Mouse (Mus musculus): ENCODE measurements at regions not wholly inside any gene's neighbourhood (a gene's known extent, or its start where the extent isn't known, plus 50 kb on each side); places are given as distances from the start of the nearest gene placed in this dataset.

DNA sequence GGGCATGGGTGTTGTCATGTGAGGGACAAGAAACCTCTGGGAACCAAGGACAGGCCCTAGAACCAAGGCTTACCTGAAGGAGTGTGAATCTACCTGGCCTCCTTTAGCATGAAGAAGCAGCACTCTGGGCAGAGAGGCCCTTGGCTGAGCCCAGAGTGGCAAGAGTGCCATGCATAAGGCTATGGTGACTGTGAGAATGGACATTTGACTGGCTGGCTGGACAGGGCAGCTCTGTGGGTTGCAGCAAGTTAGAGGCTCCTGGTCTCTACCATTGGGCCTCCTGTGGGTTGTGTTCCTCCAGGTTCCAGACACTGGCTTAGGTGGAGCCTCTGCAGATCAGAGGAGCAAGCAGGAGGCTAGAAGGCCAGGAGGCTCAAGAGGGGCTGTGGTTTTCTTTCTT lies 78.9 kb downstream of the 1700001O22Rik start:
- peaks cover 64% of the 10 kb centered on the region for H3K4me1 ChIP-seq
- no peaks in the 10 kb centered on the region for H3K27me3 ChIP-seq
- H3K4me3 ChIP-seq (replicated peaks) = no peak overlapping the region
- no peak for ATAC-seq (ENCODE audit: insufficient number of reproducible peaks, low FRiP score, low TSS enrichment, low read depth)
- H3K27ac ChIP-seq (replicated peaks) = no peak overlapping the region
- H3K9ac ChIP-seq = no peak overlapping the region
- no peaks in the 10 kb centered on the region for H3K36me3 ChIP-seq
- H3K9me3 ChIP-seq (replicated peaks) = no peaks in the 10 kb centered on the region
- no peak overlapping the region for H3K4me2 ChIP-seq (replicated peaks)

DNA sequence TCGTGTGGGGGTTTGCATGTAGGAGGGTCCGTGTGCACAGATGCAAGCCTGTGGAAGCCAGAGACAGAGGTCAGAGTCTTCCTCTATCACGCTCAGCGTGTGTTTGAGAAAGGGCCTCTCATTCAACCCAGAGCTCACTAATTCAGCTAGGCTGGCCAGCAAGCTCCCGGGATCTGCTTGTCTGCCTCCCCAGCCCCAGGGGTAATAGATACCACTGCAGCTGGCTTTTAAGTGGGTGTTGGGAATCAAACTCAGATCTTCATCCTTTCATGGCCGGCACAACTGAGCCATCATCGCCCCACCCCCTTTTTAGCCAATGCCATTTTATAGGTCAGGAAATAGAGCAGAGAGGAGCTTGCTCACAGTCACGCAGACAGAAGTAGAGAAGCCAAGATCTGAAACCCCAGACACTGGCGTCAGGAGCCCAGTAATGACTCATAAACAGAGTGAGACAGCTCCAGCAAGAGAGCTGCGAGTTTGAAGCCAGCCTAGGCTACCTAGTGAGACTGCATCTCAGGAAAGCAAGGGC lies 80.3 kb downstream of the 1700001O22Rik start:
- Histone ChIP-seq H3K27ac (replicated peaks) (peak overlapping the region; percentile 99), H3K36me3 (no peaks in the 10 kb centered on the region), H3K4me2 (replicated peaks) (no peak overlapping the region), H3K27me3 (no peaks in the 10 kb centered on the region), H3K4me1 (peaks cover 74% of the 10 kb centered on the region), H3K9me3 (replicated peaks) (no peaks in the 10 kb centered on the region), H3K9ac (no peak overlapping the region), H3K4me3 (replicated peaks) (no peak overlapping the region)
- WGBS = 16% methylated on average over 10 of the region's 10 CpGs
- ATAC-seq (ENCODE audit: insufficient number of reproducible peaks, low FRiP score, low TSS enrichment, low read depth) = no peak

DNA sequence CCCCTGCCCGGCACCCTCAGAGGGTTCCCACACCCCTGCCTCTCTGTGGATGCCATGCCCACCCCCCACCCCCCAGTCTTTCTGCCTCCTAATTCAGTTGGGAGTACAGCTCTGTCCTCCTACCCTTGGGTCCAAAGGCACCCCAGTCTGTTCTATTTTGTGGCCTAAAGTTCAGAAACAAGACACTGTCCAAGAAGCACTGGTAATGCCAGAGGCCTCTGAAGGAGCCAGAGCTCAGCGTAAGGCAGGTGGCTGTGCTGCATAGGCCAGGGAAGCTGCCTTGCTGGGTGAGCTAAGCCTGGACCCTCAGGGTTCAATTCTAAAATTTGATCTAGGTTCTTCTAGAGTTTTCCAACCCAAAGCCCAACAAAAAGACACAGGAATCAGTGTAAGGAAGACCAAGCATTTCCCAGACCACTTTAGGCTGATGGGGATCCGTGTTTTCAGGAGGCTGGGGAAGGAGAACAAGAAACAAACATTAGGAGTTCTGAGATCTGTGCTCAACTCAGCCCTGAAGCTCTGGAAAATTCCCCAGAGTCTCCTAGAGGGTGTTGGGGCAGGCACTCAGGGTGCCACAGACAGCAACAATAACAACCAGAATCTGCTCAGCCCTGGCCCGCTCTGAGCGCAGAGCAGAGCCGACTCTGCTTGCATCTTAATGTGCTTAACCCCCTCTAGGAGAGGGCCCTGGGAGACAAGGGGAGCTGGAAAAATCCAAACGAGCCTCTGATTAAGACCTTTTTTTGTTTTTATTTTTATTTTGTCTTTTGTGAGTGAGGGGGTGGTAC lies 81.0 kb downstream of the 1700001O22Rik start:
- no peak for ATAC-seq (ENCODE audit: insufficient number of reproducible peaks, low FRiP score, low TSS enrichment, low read depth)
- no peaks in the 10 kb centered on the region for H3K27me3 ChIP-seq
- 0 out of 2 replicates have a peak overlapping the region, but pooled peaks have one; percentile 8 for H3K4me2 ChIP-seq (replicated peaks)
- H3K9ac ChIP-seq = no peak overlapping the region
- 23% methylated on average over 7 of the region's 7 CpGs for WGBS
- no peaks in the 10 kb centered on the region for H3K36me3 ChIP-seq
- H3K4me1 ChIP-seq = peaks cover 81% of the 10 kb centered on the region
- H3K4me3 ChIP-seq (replicated peaks) = no peak overlapping the region
- H3K27ac ChIP-seq (replicated peaks) = peak overlapping the region; percentile 99
- H3K9me3 ChIP-seq (replicated peaks) = no peaks in the 10 kb centered on the region

DNA sequence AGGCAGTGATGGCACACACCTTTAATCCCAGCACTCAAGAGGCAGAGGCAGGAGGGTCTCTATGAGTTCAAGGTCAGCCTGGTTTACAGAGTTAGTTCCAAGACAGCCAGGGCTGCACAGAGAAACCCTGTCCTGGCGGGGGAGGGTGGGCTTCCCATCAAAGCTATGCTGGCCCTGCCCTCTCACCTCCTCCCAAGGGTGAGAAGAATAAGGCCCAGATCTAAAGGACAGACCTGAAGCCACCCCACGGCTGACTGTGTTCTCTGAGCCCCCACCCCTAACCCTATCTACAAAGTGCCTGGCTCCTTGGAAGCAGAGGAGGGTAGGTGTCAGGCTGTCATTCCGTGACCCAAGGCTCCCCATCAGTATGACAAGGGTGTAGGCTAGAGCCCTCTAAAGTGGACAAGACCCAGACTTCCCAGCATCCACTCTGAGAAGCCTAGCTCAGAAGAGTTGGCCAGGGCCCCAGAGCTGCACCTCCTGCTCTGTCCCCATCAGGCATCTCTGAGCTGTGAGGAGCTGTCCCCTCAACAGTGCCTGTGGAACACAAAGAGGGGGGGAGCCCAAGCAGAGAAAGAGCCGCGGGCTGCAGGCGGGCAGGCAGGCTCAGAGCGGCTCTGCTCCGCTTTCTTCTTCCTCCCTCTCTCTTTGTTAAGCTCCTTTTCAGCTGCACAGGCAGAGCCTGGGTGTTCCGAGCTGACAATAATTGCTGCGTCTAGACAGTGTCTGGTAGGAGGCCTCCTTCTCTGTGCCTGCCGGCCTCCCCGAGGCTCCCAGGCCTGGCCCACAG lies 81.8 kb downstream of the 1700001O22Rik start:
- 0 out of 2 replicates have a peak overlapping the region, but pooled peaks have one; percentile 8 for H3K4me2 ChIP-seq (replicated peaks)
- H3K4me3 ChIP-seq (replicated peaks) = no peak overlapping the region
- WGBS = 13% methylated on average over 12 of the region's 12 CpGs

DNA sequence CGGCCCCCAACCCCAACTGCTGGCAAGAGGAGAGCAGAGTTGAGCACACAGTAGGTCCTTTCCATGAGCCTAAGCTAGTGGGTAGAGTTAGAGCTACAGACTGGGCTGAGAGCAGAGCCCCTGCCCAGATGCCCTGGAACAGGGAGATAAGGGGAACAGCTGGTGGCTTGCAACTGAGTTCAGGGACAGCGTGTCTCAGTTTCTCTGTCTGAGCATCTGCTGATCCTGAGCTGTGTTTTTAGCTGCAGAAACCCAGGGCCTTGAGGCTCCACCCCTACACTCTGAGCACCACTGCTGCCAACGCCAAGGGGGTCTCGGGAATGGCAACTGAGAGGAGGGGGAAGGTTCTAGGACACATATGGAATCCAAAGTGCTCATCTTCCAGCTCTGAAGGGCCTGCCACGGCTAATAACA lies 82.4 kb downstream of the 1700001O22Rik start:
- WGBS = 49% methylated on average over 5 of the region's 5 CpGs
- H3K4me1 ChIP-seq = peaks cover 93% of the 10 kb centered on the region
- no peak overlapping the region for H3K4me3 ChIP-seq (replicated peaks)
- peak overlapping the region; percentile 99 for H3K27ac ChIP-seq (replicated peaks)
- no peak overlapping the region for H3K4me2 ChIP-seq (replicated peaks)
- H3K9me3 ChIP-seq (replicated peaks) = no peaks in the 10 kb centered on the region
- no peaks in the 10 kb centered on the region for H3K36me3 ChIP-seq
- no peaks in the 10 kb centered on the region for H3K27me3 ChIP-seq
- no peak for ATAC-seq (ENCODE audit: insufficient number of reproducible peaks, low FRiP score, low TSS enrichment, low read depth)
- no peak overlapping the region for H3K9ac ChIP-seq

More for the DNA sequence above, 81.8 kb downstream of the 1700001O22Rik start:
- H3K36me3 ChIP-seq = no peaks in the 10 kb centered on the region
- H3K27ac ChIP-seq (replicated peaks) = peak overlapping the region; percentile 99
- H3K9ac ChIP-seq = no peak overlapping the region
- H3K4me1 ChIP-seq = peaks cover 89% of the 10 kb centered on the region
- H3K27me3 ChIP-seq = no peaks in the 10 kb centered on the region
- no peaks in the 10 kb centered on the region for H3K9me3 ChIP-seq (replicated peaks)
- peak; percentile 56 for ATAC-seq (ENCODE audit: insufficient number of reproducible peaks, low FRiP score, low TSS enrichment, low read depth)

DNA sequence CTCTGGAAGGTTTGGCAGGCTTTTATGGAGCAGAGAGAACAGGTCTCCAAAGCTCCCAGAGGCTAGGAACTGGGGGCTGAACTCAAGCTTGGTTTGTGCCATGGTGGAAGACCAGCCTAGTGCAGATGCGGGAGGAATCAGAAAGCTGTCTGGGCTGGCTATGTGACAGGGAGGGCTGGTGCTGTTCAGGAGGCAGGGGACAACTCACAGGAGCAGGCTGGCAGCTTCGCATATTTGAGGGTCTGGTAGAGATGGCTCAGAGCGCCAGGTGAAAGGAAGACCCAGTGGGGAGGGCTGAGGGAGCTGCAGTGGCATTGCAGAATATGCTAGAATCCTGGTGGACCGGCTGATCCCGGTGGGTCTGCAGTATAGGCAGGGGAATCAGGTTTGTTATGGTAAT lies 83.2 kb downstream of the 1700001O22Rik start:
- Histone ChIP-seq H3K27me3 (no peaks in the 10 kb centered on the region), H3K36me3 (no peaks in the 10 kb centered on the region), H3K4me3 (replicated peaks) (peak overlapping the region; percentile 33), H3K4me2 (replicated peaks) (peak overlapping the region; percentile 59), H3K9ac (peak overlapping the region; percentile 7; the same call in 1 of the 2 replicates), H3K9me3 (replicated peaks) (no peaks in the 10 kb centered on the region), H3K27ac (replicated peaks) (peak overlapping the region; percentile 99), H3K4me1 (peaks cover 89% of the 10 kb centered on the region)
- WGBS = 35% methylated on average over 5 of the region's 5 CpGs
- ATAC-seq (ENCODE audit: insufficient number of reproducible peaks, low FRiP score, low TSS enrichment, low read depth) = no peak

DNA sequence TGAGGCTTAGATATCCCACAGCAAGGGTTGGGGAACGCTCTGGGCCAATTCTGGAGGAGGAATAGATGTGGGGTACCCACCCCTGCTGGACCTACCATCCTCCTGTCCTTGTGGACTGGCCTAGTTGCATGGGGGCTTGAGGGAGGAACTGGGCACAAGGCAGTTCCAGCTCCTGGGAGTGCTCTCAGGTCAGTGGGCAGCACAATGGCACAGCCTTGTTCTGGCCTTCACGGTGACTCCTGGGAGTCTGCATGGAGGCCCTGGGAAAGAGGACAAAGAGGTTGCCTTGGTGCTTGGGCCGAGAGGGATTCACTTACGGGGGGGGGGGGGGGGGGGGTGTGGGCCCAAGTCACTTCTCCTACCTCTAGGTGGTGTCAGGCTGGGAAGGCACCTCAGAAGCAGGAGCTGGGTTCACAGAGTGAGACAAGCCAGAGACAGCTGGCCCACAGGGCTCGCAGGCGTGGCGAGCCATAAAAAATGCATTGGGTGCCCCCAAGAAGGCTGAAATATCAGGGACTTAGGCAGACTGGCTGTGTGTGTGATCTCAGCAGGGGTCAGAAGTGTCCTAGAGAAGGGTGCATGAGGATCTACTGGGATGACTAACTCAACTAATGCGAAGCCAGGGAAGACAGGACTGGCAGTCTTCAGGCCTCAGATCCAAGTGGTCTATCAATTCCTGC lies 83.7 kb downstream of the 1700001O22Rik start:
- H3K4me2 ChIP-seq (replicated peaks) = peak overlapping the region; percentile 59
- H3K27ac ChIP-seq (replicated peaks) = peak overlapping the region; percentile 99
- peak overlapping the region; percentile 31; the same call in 1 of the 2 replicates for H3K9ac ChIP-seq
- 15% methylated on average over 8 of the region's 8 CpGs for WGBS
- H3K4me3 ChIP-seq (replicated peaks) = peak overlapping the region; percentile 33
- no peak for ATAC-seq (ENCODE audit: insufficient number of reproducible peaks, low FRiP score, low TSS enrichment, low read depth)
- no peaks in the 10 kb centered on the region for H3K27me3 ChIP-seq
- H3K9me3 ChIP-seq (replicated peaks) = no peaks in the 10 kb centered on the region
- H3K4me1 ChIP-seq = peaks cover 84% of the 10 kb centered on the region
- H3K36me3 ChIP-seq = no peaks in the 10 kb centered on the region

DNA sequence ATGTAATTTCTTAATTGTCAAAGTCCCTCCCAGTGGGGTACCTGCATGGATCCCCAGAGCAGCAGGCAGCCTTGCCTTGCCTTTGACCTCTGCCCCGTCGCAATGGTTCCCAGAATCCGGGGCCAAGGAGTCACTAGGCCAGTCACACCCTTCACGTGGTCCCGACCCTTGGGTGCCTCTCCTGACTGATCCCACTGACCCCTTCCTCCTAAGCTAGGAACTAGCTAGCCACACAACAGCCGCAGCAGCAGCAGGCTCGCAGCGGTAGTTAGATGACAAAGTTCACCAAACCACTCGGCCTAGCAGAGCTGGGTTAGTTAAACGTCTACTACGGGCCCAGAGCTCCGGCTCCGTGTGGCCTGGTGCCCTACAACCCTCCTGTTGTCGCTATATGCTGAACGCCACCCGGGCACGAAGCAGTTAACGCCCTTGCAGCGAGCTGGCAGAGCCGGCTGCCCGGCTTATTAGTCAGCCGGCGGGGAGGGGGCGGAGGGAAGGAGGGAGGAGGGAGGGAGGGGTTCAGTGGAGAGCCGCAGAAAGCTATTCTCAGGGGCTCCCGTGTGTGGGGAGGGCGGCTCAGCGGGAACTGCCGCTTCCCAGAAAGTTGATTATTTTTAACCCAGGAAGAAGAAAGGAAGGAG lies 84.6 kb downstream of the 1700001O22Rik start:
- Histone ChIP-seq H3K4me2 (replicated peaks) (peak overlapping the region; percentile 59), H3K4me3 (replicated peaks) (peak overlapping the region; percentile 33), H3K9ac (peak overlapping the region; percentile 9; the same call in 1 of the 2 replicates), H3K27ac (replicated peaks) (peak overlapping the region; percentile 99), H3K27me3 (no peaks in the 10 kb centered on the region), H3K36me3 (no peaks in the 10 kb centered on the region), H3K4me1 (peaks cover 86% of the 10 kb centered on the region), H3K9me3 (replicated peaks) (no peaks in the 10 kb centered on the region)
- ATAC-seq (ENCODE audit: insufficient number of reproducible peaks, low FRiP score, low TSS enrichment, low read depth) = peak; percentile 77
- WGBS = under 1% methylated on average over 28 of the region's 29 CpGs

DNA sequence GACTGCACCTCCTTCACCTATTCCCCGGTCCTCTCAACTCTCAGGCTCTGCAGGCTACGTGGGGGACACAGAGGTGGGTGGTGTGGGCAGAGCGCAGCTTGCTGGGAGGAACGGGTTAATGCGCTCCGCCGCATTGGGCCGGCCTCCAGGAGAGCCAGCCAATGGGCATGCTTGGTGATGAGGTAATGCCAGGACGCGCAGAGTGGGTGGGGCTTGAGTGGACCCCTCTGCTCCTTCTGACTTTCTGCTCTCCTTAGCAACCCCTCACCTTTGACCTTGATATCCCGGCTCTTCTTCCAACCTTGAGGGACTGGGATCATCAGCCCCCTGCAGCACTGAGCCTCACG lies 85.2 kb downstream of the 1700001O22Rik start:
- no peaks in the 10 kb centered on the region for H3K27me3 ChIP-seq
- WGBS = 2% methylated on average over 12 of the region's 12 CpGs
- no peaks in the 10 kb centered on the region for H3K9me3 ChIP-seq (replicated peaks)
- H3K4me1 ChIP-seq = peaks cover 86% of the 10 kb centered on the region
- H3K36me3 ChIP-seq = no peaks in the 10 kb centered on the region
- peak overlapping the region; percentile 99 for H3K27ac ChIP-seq (replicated peaks)
- H3K9ac ChIP-seq = 0 out of 2 replicates have a peak overlapping the region, but pooled peaks have one; percentile 10
- peak overlapping the region; percentile 33 for H3K4me3 ChIP-seq (replicated peaks)
- H3K4me2 ChIP-seq (replicated peaks) = peak overlapping the region; percentile 59
- peak; percentile 72 for ATAC-seq (ENCODE audit: insufficient number of reproducible peaks, low FRiP score, low TSS enrichment, low read depth)

DNA sequence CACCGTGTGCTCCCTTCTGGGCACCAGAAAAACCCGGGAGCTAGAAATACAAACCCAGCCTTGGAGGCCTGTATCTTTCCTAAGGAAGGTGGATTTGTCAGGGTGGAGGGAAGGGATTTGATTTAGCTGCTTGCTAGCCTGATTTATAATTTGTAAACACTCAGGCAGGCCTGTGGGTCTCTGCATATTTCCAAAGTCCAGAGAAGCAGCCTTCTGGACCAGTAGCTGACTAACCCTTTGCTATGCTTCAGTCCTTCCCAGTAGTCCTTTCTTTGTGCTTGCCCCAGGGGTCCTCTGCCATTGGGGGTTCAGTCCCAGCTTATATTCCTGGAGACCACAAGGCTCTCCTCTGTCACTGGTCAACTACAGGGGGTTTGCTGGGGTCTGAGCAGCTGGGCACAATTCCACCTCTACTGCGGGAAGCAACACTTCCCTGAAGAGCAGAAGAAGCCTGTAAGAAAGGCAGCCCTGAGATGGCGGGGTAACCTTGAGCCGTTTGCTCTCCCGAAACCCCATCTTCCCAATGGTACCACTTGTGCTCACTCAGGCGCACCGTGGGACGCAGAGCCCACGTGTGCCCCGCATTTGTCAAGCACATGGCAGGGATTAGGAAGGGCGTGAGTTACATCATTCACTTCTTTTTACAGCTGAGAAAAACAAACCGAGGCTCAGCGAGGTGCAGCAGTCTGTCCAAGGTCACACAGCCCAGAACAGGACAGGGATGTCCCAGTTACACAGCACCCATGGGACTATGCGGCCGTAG lies 85.7 kb downstream of the 1700001O22Rik start:
- Histone ChIP-seq H3K4me3 (replicated peaks) (peak overlapping the region; percentile 33), H3K36me3 (no peaks in the 10 kb centered on the region), H3K4me2 (replicated peaks) (peak overlapping the region; percentile 59), H3K9ac (0 out of 2 replicates have a peak overlapping the region, but pooled peaks have one; percentile 10), H3K4me1 (peaks cover 86% of the 10 kb centered on the region), H3K27ac (replicated peaks) (peak overlapping the region; percentile 99), H3K9me3 (replicated peaks) (no peaks in the 10 kb centered on the region), H3K27me3 (no peaks in the 10 kb centered on the region)
- 11% methylated on average over 16 of the region's 16 CpGs for WGBS
- ATAC-seq (ENCODE audit: insufficient number of reproducible peaks, low FRiP score, low TSS enrichment, low read depth) = no peak
